Mouse (Mus musculus) telencephalon, adult 2 months (tissue): Measurements from ENCODE around the gene Hagh.

Source experiments
- DNase-seq: peaks from one replicate; pipeline ENCODE4 v3.0.0-alpha.2; 2011; ENCODE audit warnings: low read depth, low spot score

The Hagh gene

GRCm38 (mm10) chr17:24885356-24886133 is 45.6 kb downstream of the Hagh start:
- no peak for DNase-seq

DNA sequence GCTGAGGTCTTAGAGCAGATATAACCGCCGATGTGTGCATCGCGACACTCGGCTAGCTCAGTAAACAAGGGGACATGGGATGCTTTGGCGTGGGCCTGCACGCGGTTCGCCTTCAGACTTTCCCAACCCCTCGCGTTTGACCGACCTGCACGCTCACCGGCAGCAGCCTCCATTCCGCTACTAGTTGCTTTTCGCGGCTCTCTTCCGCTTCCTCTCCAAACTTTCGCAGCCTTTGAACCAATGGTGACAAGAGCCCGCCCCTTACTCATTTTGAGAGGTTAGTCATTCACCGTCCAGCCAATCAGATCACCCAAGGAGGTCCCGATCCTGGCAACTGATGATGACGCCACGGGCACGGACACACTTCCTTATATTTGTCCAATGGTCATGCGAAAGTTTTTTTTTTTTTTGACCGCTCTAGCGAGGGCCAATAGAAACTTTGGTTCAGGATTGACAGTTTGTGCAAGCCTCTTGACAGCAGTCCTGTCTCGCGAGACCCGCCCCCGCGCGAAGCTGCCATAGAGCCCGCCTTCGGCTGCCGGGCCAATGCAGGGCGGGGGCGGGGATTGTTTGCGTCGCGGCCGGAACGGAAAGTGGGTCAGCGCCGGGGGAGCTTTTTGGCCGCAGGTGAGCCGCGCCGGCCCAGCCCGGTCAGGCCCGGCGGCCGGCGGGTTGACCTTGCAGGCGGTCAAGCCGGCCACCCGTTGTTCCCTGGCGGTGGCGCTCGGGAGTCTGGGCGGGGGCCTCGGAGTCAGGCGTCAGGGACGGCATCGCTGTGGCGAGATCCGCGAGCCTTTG is 46.4 kb downstream of the Hagh start, which contains the start of the genes Nubp2 and Spsb3:
Gene Nubp2 (minus strand): TSS at position 216 of the 798 bp plus-strand sequence.
Gene Spsb3 (plus strand): TSS at position 510 of the 798 bp plus-strand sequence.
- peak; percentile 100 for DNase-seq

DNA sequence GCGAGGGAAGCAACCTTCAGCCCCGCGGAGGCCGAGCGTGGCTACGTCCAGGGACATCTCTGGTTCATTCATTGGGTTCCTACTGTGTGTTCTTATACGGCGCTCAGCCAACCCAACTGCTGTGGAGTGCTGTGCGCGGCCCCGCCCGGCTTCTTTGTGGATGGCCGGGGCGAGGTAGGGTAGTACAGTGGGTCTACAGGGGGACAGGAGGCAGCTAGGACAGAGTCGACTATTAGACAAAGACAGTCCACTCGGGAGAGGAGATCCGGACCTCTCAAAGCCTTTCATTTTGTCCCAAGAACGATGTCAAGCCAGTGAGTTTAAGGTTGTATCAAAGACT is 47.0 kb downstream of the Hagh start:
- DNase-seq = no peak

GRCm38 (mm10) chr17:24887291-24888080 is 47.5 kb downstream of the Hagh start:
- DNase-seq = no peak

DNA sequence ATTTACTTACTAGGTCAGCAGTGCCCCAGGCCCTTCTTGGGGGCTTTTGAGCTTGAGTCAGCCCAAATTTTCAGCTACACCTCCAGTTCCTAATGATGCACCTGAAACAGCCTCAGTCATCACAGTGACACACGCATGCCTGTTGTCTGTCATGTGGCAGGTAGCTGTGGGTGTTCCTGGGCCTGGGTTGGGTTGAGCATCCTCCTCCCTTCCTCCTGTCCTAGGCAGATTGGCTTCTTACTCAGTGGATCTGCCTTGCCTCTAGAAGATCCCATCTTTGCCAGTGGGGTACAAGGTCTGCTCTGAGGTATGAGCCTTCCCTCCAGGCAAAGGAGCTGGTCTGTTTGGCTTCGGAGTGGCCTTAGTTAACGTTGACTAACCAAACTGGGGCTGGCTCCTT is 48.9 kb downstream of the Hagh start:
- no peak for DNase-seq

- DNase-seq = no peak
These were observed 50.5 kb downstream of the Hagh start for GRCm38 (mm10) chr17:24890151-24891092.

DNA sequence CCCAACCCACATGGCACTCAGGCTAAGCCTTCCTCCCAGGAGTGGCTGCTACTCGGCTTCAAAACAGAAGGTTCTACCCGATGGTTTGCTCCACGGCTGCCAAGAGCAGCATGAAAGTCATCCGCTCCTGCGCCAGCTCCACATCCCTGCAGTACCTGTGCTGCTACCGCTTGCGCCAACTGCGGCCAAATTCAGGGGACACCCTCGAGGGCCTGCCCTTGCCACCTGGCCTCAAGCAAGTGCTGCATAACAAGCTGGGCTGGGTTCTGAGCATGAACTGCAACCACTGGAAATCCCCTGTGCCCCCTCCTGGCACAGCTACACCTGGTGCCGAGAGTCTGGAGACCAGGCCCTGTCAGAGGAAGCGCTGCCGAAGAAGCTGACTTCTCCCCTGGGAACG is 51.4 kb downstream of the Hagh start:
- DNase-seq = no peak

GRCm38 (mm10) chr17:24892785-24893184 is 52.8 kb downstream of the Hagh start:
- DNase-seq = no peak

DNA sequence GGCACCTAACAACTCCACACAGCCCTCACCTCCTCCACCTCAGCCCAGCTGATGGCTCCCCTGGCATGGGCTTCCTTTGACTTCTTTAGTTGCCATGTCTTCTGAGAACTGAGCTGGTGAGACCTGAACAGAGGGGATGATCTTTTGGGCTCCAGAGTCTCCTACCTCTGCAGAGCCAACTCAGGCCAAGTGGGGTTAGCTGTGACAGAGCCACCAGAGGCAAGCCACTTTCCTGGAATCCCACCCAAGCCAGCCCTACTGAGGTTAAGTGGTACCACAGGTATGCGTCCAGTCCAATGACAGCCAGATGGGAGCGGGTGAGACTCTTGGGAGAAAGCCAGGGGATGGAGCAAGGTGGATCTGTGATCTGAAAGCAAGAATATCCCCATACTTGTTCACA is 53.3 kb downstream of the Hagh start:
- no peak for DNase-seq

GRCm38 (mm10) chr17:24894061-24894994 is 54.4 kb downstream of the Hagh start:
- no peak for DNase-seq

GRCm38 (mm10) chr17:24894995-24895547 is 55.1 kb downstream of the Hagh start, which contains the start of the genes Eme2 and Mrps34:
Eme2 (minus strand) TSS chr17:24895087.
Mrps34 (plus strand) TSS chr17:24895116.
- DNase-seq = peak; percentile 93

GRCm38 (mm10) chr17:24895571-24896240 is 55.8 kb downstream of the Hagh start:
- no peak for DNase-seq

- peak; percentile 59 for DNase-seq
These were observed 56.5 kb downstream of the Hagh start, which contains the start of gene Nme3 for GRCm38 (mm10) chr17:24896241-24896992. Nme3 (plus strand) TSS chr17:24896500.

DNA sequence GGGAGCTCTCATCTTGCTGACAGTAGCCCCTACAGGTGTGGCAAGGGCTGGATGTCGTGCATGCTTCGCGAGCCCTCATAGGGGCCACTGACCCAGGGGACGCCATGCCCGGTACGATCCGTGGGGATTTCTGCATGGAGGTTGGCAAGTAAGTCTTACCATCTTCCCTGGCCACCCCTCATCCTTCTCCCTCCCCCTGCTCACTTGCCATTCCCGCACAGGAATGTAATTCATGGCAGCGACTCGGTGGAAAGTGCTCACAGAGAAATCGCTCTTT is 57.0 kb downstream of the Hagh start:
- no peak for DNase-seq

DNA sequence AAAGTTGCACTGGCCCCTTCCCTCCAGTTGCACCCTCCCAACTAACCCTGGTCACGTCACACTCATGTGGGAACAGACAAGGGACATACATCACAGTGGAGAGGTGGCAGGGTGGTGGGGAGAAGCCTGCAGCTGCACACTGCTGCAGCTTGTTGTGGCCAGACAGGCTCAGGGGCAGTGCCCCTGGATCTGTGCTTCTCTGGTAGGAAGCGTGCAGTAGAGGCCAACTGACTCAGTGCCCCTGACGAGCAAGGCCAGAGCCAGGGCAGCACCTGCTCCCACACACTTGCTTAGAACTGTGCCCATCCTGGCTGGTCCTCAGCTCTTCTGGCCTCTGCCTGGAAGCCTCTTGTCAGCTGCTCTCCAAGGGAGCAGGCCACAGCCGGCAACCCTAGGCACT is 57.7 kb downstream of the Hagh start:
- no peak for DNase-seq

DNA sequence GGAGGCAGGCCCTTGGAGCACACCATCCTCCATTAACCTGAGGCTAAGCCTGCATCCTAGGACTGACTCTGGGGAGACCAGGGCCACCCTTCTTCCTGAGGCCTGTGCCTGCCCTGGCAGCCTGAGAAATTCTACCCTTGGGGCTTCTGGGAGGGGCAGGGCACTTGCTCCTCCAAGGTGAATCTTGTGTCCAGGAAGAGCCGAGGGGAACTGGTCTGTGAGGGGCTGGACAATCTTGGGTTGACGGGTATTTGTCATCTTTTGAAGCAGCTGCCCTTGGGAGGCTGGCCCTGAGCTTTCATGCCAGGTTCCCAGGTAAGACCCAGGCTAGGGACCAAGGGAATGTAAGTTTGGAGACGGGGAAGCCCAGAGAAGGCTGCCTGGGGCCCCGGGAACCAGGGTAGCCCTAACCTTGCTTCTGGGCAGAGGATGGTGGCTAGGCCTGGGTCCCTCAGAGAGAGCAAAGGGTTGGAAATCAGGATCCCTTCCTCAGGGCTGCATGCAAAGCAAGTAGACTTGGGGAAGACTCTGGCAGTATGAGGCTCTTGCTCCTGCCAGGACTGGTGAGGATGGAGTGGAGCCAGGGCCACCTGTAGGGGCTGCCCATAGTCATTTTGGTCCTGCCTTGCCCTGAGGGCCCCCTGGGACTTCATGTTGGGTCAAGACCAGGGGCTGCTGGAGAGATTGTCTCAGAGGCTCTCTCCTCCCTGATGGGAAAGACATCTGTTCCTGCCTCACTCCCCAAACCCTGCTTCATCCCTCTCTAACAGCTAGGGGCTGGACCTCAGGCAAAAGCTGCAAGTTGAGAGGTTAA is 58.3 kb downstream of the Hagh start:
- DNase-seq = no peak

GRCm38 (mm10) chr17:24899153-24899552 is 59.2 kb downstream of the Hagh start:
- no peak for DNase-seq
